Mouse (Mus musculus): ENCODE results near the gene Nrp1.

Gene Nrp1

DNA sequence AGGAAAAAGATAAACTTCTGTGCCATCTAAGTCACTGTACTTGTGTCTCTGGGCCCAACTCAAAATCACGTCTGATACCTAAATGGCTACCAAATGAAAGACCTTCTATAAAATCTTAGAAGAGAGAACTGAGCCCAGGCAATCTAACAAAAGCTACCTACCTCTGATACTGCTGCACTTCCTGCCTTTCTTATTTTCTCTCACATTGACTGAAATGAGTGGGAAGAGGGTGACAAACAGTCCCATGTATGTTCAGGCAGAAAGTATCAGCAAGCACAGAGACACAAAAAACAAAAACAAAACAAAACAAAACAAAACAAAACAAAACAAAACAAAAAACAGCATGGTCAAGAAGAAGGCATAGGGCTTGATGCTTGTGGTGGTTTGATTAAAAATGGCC lies 153.3 kb downstream of the Nrp1 start:
- no peak for DNase-seq

DNA sequence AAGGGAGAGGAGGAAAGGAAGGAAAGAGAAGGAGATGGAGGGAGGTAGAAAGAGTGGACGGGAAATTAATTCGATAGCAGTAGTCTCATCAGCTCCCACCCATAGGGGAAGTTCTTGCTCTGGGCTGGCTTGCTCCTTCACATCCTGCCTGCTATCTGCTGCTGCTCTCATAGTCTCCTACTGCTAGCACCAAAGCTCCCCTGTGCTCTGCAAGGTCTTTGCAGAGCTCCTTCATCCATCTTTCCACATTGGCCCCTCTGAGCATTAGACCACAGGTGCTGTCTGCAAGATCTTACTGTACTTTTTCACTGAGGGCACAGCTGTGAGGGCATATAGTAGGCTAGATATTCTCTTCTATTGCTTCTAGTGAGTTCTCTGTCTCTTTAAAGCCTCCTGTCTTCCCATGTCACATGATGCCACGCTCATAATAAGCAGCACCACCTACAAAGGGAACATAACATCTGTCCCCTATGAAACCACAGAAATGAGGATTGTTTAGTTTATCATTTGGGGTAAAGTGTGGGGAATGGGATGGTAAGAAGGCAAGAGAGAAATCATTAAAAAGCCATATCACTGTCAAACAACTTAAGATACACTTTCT lies 158.5 kb downstream of the Nrp1 start:
- DNase-seq: no peak

DNA sequence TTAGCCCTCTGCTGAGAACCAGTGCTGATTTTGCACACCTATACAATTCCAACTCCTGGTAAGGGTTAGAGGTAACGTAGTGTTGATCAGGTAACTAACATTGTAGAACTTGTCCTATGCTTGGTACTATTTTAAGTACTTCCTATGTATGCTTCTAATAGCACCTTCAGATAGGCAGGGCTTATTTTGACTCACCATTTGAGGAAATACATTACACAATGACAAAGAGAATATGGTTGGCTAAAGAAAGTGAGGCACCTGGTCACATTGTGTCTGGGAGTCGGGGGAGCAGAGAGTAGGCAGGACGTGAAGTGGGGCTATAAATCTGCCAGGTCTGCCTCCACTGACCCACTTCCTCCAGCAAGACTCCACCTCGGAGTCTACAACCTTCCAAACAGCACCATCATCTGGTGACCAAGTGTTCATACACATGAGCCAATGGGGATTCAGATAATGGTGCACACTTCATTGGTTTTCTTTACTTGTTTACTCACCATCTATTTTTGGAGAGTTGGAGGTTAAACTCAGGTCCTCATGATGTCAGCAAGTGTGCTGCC lies 159.2 kb downstream of the Nrp1 start:
- DNase-seq: no peak

DNA sequence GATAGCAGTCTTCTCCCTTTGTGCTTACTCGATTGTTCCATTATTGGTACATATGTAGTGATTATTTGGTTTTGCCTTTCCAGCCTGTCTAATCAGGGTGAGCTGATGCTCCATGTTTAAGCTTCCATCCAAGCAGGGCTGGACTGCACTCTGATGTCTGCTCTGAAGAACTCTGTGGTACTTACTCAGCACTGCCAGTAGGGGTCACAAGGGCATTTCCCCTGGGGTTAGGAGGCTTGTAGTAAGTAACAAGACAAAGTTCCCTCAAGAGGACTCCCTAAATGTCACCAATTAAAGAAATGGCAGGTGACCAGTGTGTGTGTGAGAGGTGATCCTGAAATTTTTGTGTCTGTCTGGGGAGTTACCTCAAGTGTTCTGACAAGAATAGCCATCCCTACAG lies 161.0 kb downstream of the Nrp1 start:
- DNase-seq: no peak

DNA sequence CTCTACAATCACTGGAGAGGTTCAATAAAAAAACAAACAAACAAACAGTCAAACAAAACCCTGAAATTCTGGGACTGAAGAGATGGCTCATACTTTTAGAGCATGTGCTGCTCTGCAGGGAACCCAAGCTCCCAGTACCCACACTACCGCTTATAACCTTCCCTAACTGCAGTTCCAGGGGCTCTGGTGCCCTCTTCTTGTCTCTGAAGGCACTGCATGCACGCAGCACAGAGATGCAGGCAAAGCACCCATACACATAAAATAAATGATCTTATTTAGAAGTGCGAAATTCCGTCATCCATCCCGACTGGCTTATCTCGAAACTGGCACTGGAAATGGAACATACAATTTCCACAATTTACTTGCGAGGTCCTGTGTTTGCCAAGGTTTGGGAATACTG lies 165.4 kb downstream of the Nrp1 start:
- DNase-seq: peak; percentile 8

DNA sequence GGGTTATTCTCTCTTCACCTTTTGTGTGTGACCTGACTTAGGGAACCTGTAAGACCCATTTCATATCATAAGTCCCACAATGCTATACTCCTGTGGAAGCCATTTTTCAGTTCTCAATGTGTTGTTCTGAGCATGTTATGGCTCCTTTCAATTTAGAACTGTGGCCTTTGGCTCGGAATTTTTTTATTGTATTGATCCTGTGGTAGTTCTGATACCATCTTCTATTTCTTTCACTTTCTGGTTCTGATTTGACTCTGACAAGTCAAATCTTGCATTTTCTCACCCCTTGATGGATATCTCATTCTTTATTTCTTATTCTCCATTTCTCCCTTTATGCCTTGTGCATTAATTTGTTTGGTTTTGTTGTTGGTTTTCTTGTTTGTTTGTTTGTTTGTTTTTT lies 167.5 kb downstream of the Nrp1 start:
- DNase-seq: no peak

DNA sequence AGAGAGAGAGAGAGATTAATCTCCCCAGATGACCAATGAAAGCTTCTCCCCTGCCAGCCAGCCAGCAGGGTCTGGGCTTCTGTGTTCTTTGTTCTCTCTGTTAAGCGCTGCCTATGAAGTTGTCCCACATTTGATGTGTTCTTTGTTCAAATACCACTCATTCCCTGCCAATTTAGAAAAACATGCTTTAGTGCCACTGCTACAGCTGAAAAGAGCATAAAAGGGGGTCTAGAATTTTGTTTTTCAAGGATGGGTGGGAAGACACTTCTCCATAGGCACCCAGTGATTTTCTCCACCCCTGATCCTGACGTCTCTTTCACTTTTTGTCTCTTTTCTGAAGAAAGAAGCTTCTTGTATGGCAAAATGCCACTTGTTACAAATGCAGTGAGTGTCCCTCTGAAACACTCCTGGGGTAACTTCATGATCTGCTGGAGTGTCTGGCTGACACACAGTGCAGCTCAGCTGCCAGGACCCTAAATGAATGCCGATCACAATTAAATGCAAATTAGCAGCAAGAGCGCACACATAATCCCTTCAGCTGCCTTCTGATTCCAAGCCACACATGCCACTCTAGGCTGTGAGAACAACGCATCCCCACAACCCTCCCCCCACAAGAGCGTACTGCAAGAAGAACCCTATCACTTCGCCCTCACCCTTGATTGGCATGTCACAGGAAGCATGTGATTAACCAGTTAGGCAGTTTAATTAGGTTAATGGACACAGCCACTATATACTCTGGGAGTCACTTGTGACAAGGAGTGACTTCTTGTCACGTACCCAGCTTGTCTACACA lies 170.4 kb downstream of the Nrp1 start:
- DNase-seq: no peak

DNA sequence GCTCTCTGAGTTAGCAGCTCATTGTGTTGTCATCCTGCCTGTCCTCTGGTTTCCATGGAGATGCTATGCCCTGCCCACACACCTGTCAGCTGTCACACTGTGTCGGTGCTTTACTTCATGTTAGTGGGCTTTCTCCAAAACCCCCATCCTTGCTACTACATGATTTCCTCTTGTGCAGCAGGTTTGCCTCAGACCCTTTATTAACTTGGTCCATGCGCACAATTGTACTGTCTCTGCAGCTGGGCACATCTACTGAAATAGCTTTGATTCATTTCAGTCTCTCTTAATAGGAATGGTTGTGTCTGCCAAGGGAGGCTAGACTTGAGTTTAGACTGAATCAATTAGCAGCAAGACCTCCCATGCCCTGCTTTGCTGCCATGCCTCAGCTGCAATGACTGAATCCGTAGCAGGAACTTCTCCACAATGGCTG lies 176.1 kb downstream of the Nrp1 start:
- DNase-seq: no peak

DNA sequence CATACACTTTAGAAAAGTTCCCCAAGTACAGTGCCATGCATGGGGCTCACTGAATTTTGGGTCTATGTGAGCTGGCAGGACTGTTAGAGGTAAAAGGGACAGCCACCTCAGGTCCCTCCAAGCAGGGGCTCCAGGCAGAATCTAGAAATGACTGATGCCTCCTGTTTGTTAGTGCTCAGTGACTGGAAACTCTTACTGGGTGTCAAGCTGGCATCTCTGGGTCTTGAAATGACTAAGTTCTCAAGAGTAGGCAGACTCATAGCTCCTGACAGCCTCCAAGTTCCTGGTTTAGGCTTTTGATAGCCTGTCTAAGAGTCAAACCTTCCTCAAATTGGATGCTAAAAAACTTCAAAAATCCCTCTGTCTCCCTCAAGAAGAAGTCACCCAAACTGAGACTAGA lies 177.3 kb downstream of the Nrp1 start:
- no peak for DNase-seq

DNA sequence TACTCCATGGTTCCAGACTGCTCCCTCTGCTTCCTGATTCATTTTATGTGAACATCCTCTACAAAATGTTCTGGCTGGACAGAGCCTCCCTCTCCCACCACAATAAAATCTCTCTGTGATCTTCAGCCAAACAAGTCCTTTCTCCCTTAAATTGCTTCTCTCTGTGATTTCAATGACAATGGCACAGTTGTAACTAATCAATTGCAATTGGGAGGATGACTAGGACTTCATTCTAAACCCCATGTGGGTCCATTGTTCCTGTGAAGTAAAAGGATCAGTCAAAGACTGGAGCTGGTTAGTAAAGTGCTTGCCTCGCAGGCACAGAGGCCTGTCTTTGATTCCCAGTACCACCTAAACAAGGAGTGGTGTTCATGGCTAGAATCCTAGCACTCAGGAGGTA lies 180.0 kb downstream of the Nrp1 start:
- no peak for DNase-seq

DNA sequence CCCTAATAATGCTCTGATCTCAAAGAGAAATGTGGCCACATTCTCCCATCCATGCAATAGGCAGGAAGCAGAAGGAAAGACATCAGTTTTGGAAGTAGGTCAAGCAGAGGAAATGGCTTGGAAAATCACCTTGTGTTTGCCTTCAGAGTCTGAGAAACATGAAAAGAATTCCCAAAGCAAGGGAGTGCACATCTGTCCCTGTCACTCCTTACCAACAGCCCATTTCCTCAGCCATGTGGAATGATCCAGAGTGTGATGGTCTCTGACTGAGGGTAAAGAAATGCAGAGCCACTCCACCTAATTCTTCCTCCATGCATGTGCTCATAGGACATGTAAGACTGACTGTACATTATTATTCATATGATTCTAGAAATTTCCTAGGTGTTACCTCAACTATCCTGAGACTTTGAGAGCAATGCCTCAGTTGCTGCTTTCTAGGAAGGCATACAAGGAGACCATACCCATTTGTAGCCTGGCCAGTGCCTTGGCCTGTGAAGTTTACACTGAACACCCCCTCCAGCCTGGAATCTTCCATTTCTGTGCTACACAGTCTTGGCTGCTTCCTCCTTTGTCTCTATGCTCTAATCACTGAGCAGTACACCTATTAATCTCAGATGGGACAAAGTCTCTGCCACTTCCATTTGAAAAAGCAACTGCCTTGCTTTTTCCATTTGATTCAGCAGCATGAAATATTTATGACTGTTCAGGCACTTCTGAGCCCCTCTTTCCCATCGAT lies 183.1 kb downstream of the Nrp1 start:
- DNase-seq: no peak

DNA sequence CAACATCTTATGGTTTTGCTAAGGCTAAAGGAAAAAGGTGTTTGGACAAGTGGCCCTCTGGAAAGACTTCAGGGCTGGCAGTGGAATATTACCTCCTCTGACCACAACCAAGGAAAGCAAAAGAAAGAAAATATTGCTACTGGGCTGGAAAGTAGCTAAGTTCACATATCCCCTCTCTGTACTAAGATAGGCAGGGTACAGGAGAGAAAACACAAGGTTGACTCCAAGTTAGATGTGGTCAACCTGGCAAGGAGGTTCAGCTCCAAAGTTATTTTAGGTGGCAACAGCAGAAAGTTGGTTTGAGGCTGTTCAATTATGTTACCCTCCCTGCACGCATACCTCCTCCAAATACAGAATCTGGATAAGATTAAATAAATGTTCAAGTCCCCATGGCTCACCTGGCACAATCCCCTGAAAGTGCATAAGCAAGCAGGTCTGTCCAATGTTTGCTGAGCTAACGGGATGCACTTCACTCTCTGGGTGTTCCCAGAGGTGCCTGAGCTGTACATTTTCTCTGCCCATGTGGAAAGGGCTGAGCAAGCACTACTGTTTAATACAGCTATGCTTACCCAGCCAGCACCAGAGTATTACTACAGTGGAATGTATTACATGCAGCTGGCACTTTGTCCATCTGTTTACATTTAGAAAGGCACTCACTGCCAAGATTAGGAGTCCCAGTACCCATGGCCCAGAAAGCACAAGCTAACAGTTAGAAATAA lies 185.9 kb downstream of the Nrp1 start:
- no peak for DNase-seq

DNA sequence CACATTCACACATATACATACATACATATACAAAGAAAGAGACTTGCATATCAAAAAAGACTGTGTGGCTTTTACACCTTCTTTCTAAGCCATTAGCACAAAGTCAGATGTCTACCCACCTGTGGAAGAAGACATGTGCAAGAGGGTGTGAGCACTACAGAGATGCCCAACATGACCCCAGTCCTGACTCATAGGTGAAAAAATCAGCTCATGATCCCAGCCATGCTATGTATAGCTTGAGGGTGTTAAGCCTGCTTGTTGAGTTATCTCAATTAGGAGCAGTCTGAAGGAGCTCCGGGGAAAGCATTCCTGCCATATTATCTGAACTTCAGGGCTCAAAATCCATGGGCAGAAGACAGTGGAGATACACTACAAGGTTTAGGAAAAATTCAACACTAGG lies 187.9 kb downstream of the Nrp1 start:
- DNase-seq: no peak

DNA sequence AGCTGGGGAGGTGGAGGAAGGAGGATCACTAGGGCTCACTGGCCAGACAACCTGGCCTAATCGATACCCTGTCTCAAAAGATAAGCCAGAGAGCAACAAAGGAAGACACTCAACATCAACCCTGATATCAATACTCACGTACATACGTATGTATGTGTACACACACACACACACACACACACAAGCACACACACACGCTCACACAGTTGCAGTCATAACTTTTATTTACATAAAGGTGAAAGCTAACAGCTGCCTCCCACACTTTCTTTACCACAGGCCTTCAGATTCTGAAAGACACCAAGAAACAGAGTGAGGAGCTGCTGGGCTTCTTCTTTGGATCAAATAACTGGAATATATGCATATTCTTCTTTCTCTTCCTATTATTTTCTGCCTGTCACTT lies 189.0 kb downstream of the Nrp1 start:
- no peak for DNase-seq

DNA sequence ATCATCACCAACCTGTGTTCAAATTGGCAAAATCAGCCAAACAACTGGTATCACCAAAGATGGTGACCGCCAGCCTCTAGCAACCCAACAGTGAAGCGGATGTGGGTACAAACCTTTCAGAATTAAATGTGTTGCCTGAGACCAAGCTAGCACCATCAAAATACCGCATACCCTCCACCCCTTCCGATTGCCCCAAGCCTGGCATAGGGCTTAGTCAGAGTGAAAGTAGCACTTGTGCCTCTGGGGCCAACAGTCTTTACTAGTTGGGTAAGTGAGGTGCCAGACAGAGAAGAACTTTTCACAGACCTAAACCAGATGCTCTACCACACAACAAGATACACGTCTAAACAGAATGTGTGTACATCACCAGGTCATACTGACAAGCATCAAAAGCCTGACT lies 191.3 kb downstream of the Nrp1 start:
- DNase-seq: no peak

DNA sequence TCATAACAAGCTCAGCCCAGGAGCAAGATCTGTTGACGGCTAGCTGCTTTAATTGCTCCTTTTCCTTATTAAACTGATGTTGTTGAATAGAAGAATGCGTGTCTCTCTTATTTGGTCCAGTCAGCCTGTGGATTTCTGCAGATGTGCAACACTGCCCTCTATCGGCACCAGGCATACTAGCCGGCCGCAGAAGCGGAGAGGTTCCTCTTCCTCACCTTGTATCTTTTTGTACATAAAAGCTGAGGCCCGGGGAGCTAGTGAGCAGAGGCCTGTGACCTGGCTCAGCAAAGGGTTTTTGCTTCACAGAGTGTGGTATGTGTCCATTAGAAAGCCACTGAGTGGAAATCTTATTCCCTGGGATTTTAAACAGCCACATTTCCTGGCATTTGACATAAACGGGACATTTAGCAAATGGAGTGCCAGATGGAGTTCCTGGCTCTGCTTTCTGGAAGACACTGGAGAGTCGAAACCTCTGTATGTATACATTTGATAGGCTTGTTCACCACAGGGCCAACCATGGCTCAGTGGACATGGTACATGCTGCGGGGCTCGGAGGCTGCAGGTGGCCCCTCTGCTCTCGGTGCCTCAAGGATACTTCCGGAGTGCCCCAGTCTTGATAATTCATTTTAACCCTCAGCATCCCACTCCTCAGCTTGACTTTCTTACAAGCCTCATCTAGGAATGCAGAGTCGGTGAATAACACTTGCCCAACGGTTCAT lies 193.2 kb downstream of the Nrp1 start:
- peak; percentile 73 for DNase-seq
